Mouse (Mus musculus) midbrain, embryonic 10.5 days (tissue): ENCODE data around the gene Itpr3. TPM values are rescaled to one million over a fixed set of nuclear protein-coding genes. Genes with fewer than 3 reads are reported as not detected.

Experiments used
- DNase-seq: peaks from one replicate; pipeline ENCODE4 v3.0.0-alpha.2; 2017; ENCODE audit warnings: low spot score
- H3K27ac ChIP-seq: fragments of 300-500 bp; sonication (generic); replicated peaks from 2 replicates; pipeline ENCODE4 v1.5.1; 2016; ENCODE audit warnings: mild to moderate bottlenecking
- H3K27me3 ChIP-seq: fragments of 300-500 bp; sonication (generic); 2 replicates; pipeline ENCODE4 v1.6.1; 2016; ENCODE audit warnings: low read depth, mild to moderate bottlenecking; ENCODE audit not compliant: poor library complexity, severe bottlenecking
- H3K36me3 ChIP-seq: fragments of 300-500 bp; sonication (generic); 2 replicates; pipeline ENCODE4 v1.6.1; 2016; ENCODE audit warnings: mild to moderate bottlenecking, moderate library complexity
- H3K4me1 ChIP-seq: fragments of 300-500 bp; sonication (generic); 2 replicates; pipeline ENCODE4 v1.6.1; 2016
- H3K4me3 ChIP-seq: fragments of 300-500 bp; sonication (generic); 2 replicates; pipeline ENCODE4 v1.5.1; 2016; ENCODE audit warnings: mild to moderate bottlenecking, moderate library complexity
- H3K9me3 ChIP-seq: fragments of 300-500 bp; sonication (generic); replicated peaks from 2 replicates; pipeline ENCODE4 v1.6.1; 2016; ENCODE audit warnings: mild to moderate bottlenecking
- WGBS: fragments of 180-500 bp; shearing (Covaris S2); methylation state at CpG from one replicate; pipeline ENCODE4 v1.1.7; 2016; 5-methylcytosine and 5-hydroxymethylcytosine counted together
- polyA plus RNA-seq: library from polyadenylated mRNA; unstranded; fragments of >200 nt; fragmentation: Nextera tagmentation; extraction: Ambion mirVana; gene quantifications from 2 replicates; pipeline ENCODE4 v1.2.1, GENCODE M21; 2016

Gene Itpr3
- polyA plus RNA-seq, 1 experiment from 2014 or later = 1.0 TPM

DNA sequence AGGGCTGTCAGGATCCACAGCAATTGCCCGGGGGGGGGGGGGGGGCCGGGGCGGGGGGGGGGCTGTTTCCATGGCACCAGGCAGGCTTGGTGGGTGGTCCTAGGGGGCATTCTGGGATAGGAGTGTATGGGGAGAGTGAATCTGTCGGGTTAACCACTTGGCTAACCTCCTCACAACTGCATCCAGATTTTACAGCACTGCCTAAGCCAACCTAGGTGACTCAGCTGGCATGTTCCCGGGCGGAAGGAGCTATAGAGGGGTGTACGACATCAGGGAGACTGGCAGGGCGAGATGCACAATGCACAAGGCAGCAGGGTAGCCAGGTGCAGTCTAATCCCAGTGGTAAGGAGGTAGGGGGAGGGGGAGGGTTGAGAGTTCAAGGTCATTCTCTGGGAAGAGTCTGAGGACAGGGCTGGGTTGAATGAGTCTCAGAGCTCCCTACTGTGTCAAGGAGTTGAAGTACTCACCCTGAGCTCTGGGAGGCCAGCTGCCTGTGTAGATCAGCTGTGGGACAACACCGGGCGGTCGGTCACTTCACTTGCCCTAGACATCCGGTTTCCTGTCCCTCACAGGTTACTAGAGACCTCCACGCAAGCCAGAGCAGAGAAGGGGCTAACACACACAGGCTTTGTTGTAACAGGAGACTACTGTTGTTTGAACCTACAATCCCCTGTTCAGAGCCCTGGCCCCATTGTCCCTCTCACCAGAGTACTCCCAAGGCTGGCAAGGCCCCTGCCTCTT, 15.9 kb upstream of the Itpr3 start:
- 59% methylated on average over 10 of the region's 13 CpGs for WGBS
- H3K9me3 ChIP-seq = no peaks in the 10 kb centered on the region
- peaks cover 44% of the 10 kb centered on the region for H3K4me1 ChIP-seq
- H3K27me3 ChIP-seq = peaks cover 21% of the 10 kb centered on the region
- H3K27ac ChIP-seq = peak overlapping the region; percentile 80
- no peaks in the 10 kb centered on the region for H3K36me3 ChIP-seq
- H3K4me3 ChIP-seq = no peak overlapping the region
- DNase-seq = no peak

DNA sequence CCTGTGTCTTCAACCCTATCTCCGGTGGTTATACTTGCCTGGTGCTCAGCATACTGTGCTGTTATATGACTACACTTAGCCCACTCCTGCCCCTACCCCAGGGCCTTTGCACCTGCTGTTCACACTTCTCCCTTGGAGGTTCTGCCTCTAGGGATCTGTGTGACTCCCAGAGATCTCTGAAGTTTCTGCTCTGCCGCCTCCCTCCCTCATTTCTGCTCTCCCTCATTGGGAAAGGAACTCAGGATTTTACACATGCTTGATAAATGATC, 15.4 kb upstream of the Itpr3 start:
- Histone ChIP-seq H3K27me3 (peaks cover 21% of the 10 kb centered on the region), H3K9me3 (no peaks in the 10 kb centered on the region), H3K36me3 (no peaks in the 10 kb centered on the region), H3K4me1 (peaks cover 44% of the 10 kb centered on the region), H3K27ac (no peak overlapping the region), H3K4me3 (no peak overlapping the region)
- no peak for DNase-seq
- 83% methylated on average over 2 of the region's 2 CpGs for WGBS

GRCm38 (mm10) chr17:27042840-27043239, 14.3 kb upstream of the Itpr3 start:
- no peaks in the 10 kb centered on the region for H3K36me3 ChIP-seq
- H3K9me3 ChIP-seq = no peaks in the 10 kb centered on the region
- peaks cover 44% of the 10 kb centered on the region for H3K4me1 ChIP-seq
- H3K27me3 ChIP-seq = peaks cover 19% of the 10 kb centered on the region
- no peak overlapping the region for H3K4me3 ChIP-seq
- WGBS = 74% methylated on average over 6 of the region's 6 CpGs
- no peak for DNase-seq
- peak overlapping the region; percentile 30; the same call in 1 of the 2 replicates for H3K27ac ChIP-seq

DNA sequence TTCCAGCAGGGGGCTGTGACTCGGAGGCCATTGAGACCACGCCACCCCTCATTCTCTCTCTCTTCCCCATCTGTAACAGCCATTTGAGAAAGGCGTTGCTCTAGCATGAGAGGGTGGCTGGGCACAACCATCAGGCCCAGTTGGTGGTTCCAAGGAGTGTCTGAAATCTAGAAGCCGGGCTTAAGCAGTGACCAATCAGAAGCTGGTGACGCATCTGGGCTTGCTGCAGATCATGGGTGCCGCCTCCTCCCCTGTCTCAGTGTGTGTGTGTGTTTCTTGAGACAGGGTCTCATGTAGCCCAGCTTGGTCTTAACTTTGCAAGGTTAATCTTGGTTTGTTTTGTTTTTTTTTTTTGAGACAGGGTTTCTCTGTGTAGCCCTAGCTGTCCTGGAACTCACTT, 11.9 kb upstream of the Itpr3 start:
- Histone ChIP-seq H3K4me1 (peaks cover 29% of the 10 kb centered on the region), H3K36me3 (no peaks in the 10 kb centered on the region), H3K27ac (no peak overlapping the region), H3K9me3 (no peaks in the 10 kb centered on the region), H3K27me3 (no peaks in the 10 kb centered on the region), H3K4me3 (no peak overlapping the region)
- no peak for DNase-seq
- 87% methylated on average over 6 of the region's 6 CpGs for WGBS

DNA sequence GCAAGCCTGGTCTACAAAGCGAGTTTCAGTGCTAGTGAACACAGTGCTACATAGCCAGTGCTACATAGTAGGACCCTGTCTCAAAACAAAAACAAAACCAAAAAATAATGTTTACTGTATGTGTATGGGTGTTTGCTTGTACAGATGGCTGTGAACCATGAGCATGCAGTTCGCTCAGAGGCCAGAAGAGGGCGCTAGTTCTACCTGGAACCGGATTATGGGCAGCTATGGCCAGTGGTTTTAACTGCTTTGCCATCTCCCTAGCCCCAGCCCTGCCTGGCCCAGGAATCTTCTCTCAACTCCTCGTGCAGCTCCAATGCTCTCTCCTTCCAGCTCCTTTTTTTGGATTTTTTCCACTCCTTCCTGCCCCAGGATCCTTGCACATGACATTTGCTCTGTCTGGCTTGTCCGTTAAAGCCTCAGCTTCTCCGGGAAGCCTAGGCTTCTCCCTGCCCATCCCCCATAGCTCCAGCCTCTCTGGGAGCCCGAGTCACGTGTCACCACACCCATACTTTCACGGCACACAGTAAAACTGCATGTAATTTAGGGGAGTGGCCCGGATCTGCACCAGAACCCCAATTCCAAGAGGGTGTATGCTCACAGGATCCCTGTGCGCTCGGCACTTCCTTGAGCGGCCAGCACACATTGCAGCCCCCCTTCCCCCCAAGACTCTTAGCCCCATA, 9.2 kb upstream of the Itpr3 start:
- H3K4me1 ChIP-seq = peaks cover 25% of the 10 kb centered on the region
- no peak overlapping the region for H3K4me3 ChIP-seq
- no peaks in the 10 kb centered on the region for H3K9me3 ChIP-seq
- 81% methylated on average over 14 of the region's 14 CpGs for WGBS
- no peak for DNase-seq
- H3K27me3 ChIP-seq = no peaks in the 10 kb centered on the region
- H3K36me3 ChIP-seq = no peaks in the 10 kb centered on the region
- H3K27ac ChIP-seq = peak overlapping the region; percentile 38; the same call in 1 of the 2 replicates

DNA sequence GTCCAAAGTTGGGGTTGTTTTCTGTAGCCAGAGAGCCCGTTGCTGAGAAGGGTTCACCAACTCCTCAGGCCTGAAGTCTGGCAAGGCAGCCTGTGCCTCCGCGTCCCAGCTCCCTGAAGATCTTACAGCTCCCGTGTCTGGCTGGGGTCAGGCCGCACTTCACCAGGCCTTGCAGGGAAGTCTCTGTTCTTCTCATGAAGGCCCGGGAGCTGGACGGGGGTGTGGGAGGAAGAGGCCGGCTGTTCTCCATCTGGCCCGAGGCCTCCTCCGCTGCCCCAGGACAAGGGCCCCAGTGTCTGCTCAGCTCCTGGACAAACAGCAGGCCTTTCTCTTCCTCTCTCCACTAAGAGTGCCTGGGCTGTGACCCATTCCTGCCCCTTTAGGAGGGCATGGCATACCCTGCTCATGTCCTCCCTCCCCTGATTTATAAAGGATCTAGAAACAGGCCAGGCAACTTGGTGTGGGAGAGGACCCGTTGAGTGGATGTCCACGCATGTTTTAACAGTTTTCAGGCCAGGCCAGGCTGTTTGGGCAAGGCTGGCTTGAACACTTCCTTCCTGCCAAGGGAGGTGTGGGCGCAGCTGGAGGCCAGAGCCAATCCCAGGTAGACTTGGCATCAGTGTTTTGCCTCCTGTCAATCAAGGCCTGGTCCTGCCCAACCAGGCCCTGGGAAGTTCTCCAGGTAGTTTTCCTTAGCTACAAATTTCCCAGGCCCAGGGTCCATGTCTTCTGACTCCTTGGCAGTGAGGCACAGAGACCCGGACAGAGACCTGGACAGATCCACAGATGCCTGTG, 8.5 kb upstream of the Itpr3 start:
- Histone ChIP-seq H3K27ac (peak overlapping the region; percentile 38; the same call in 1 of the 2 replicates), H3K4me1 (peaks cover 21% of the 10 kb centered on the region), H3K36me3 (no peaks in the 10 kb centered on the region), H3K4me3 (no peak overlapping the region), H3K27me3 (no peaks in the 10 kb centered on the region), H3K9me3 (no peaks in the 10 kb centered on the region)
- DNase-seq = no peak
- 84% methylated on average over 14 of the region's 14 CpGs for WGBS

DNA sequence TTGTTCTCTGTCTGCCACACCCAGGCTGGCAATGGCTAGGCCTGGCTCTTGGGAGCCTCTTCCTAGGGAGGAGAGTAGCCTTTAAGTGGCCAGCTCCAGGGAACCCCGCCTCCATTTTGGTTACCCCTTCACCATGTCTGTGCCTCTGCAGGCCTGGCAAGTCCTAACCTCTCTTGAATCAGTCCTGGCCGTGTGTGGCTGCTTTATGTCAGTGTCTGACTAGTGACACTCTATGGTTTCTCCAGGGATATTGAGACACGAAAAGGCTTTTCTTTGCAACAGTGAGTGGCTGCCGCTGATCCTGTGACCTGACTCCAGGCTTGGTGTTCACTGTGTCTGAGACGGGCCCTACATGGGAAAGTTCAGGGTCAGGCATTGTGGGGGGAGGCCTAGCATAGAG, 6.3 kb upstream of the Itpr3 start:
- no peaks in the 10 kb centered on the region for H3K9me3 ChIP-seq
- 78% methylated on average over 5 of the region's 5 CpGs for WGBS
- H3K36me3 ChIP-seq = no peaks in the 10 kb centered on the region
- no peak overlapping the region for H3K4me3 ChIP-seq
- DNase-seq = no peak
- 0 out of 2 replicates have a peak overlapping the region, but pooled peaks have one; percentile 13 for H3K27ac ChIP-seq
- H3K27me3 ChIP-seq = peaks cover 11% of the 10 kb centered on the region
- H3K4me1 ChIP-seq = peaks cover 21% of the 10 kb centered on the region

- H3K27me3 ChIP-seq = peaks cover 18% of the 10 kb centered on the region
- H3K27ac ChIP-seq = 0 out of 2 replicates have a peak overlapping the region, but pooled peaks have one; percentile 46
- 43% methylated on average over 10 of the region's 11 CpGs for WGBS
- no peaks in the 10 kb centered on the region for H3K9me3 ChIP-seq
- H3K4me3 ChIP-seq = no peak overlapping the region
- no peaks in the 10 kb centered on the region for H3K36me3 ChIP-seq
- DNase-seq = no peak
- H3K4me1 ChIP-seq = peaks cover 27% of the 10 kb centered on the region
These were observed 5.6 kb upstream of the Itpr3 start for GRCm38 (mm10) chr17:27051514-27051913.

DNA sequence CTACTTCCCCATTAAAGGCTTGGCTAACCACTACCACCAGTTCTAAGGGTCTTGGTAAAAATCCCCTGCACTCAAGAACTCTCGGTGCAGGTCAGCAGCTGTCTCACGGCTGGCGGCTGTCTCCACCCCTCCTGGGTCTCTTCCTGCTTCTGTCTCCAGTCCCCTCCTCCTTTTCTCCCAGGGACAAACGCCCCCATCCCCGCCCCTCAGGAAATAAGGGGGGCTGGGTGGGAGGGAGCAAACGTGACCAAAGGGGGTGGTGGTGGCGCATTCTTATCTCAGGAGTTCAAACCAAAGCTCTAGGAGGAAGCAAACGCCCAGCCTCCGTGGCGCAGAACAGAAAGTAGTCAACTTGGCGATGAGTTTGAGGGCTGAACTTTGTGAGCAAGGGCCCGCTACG, 934 bp upstream of the Itpr3 start:
- H3K27me3 ChIP-seq = peaks cover 62% of the 10 kb centered on the region
- no peak overlapping the region for H3K27ac ChIP-seq
- H3K9me3 ChIP-seq = no peaks in the 10 kb centered on the region
- H3K36me3 ChIP-seq = no peaks in the 10 kb centered on the region
- peak overlapping the region; percentile 63 for H3K4me3 ChIP-seq
- 0% methylated on average over 13 of the region's 13 CpGs for WGBS
- DNase-seq = peak; percentile 64
- peaks cover 35% of the 10 kb centered on the region for H3K4me1 ChIP-seq

GRCm38 (mm10) chr17:27057517-27058055, 482 bp downstream of the Itpr3 start:
- H3K4me1 ChIP-seq = peaks cover 27% of the 10 kb centered on the region
- peak overlapping the region; percentile 58; the same call in 1 of the 2 replicates for H3K27ac ChIP-seq
- H3K36me3 ChIP-seq = no peaks in the 10 kb centered on the region
- no peak for DNase-seq
- peaks cover 5% of the 10 kb centered on the region; the same call in 1 of the 2 replicates for H3K9me3 ChIP-seq
- H3K4me3 ChIP-seq = peak overlapping the region; percentile 63
- H3K27me3 ChIP-seq = peaks cover 62% of the 10 kb centered on the region
- WGBS = 2% methylated on average over 24 of the region's 24 CpGs

GRCm38 (mm10) chr17:27060698-27061097, 3.6 kb downstream of the Itpr3 start:
- DNase-seq = no peak
- no peaks in the 10 kb centered on the region for H3K36me3 ChIP-seq
- H3K4me1 ChIP-seq = peaks cover 35% of the 10 kb centered on the region
- H3K9me3 ChIP-seq = peaks cover 5% of the 10 kb centered on the region; the same call in 1 of the 2 replicates
- 87% methylated on average over 8 of the region's 8 CpGs for WGBS
- no peak overlapping the region for H3K27ac ChIP-seq
- H3K27me3 ChIP-seq = peaks cover 53% of the 10 kb centered on the region
- no peak overlapping the region for H3K4me3 ChIP-seq

DNA sequence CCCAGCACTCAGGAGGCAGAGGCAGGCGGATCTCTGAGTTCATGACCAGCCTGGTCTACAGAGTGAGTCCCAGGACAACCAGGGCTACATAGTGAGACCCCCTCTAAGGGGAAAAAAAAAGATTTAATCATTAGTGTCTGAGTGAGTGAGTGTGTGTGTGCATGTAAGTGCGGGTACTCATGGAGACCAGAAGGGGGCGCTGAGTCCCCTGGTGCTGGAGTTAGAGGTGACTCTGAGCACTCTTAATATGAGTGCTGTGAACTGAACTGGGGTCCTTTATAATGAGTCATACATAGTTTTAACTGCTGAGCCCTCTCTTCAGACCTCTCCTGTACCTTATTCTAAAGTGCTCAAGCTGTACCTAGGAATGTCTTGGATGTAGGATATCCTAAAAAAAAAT, 4.6 kb downstream of the Itpr3 start:
- Histone ChIP-seq H3K9me3 (peaks cover 5% of the 10 kb centered on the region; the same call in 1 of the 2 replicates), H3K4me1 (peaks cover 33% of the 10 kb centered on the region), H3K27ac (no peak overlapping the region), H3K27me3 (peaks cover 42% of the 10 kb centered on the region), H3K4me3 (no peak overlapping the region), H3K36me3 (no peaks in the 10 kb centered on the region)
- WGBS = 90% methylated on average over 3 of the region's 3 CpGs
- no peak for DNase-seq
